Mouse (Mus musculus) brain, embryonic 14.5 days (tissue): ENCODE data around the gene Thegl.

Experiments used
- CTCF ChIP-seq: fragments of 200-500 bp; IDR thresholded peaks from 2 replicates; pipeline ENCODE4 v1.5.1; 2012; ENCODE audit warnings: inconsistent platforms, mild to moderate bottlenecking, moderate library complexity, borderline replicate concordance; ENCODE audit not compliant: insufficient read depth, insufficient read length; ENCODE audit errors: extremely low read depth
- POLR2A ChIP-seq: fragments of 200-500 bp; IDR thresholded peaks from 2 replicates; pipeline ENCODE4 v1.6.1; 2012; ENCODE audit warnings: mild to moderate bottlenecking, inconsistent platforms, borderline replicate concordance; ENCODE audit not compliant: poor library complexity, insufficient read depth, insufficient read length, severe bottlenecking; ENCODE audit errors: extremely low read depth

- TF ChIP-seq CTCF (no peak), POLR2A (no peak)
These were observed 51.5 kb downstream of the Thegl start for GRCm38 (mm10) chr5:77067321-77067720.
